Mouse (Mus musculus): ENCODE results near the gene Wfikkn2. TPM values are rescaled to one million over a fixed set of nuclear protein-coding genes. Genes with fewer than 3 reads are reported as not detected.

The Wfikkn2 gene
- total RNA-seq, 1 experiment from 2014 or later, result 0.41 TPM

GRCm38 (mm10) chr11:94265134-94265785 lies 19.5 kb upstream of the Wfikkn2 start:
- peak; percentile 58 for ATAC-seq (replicated peaks; ENCODE audit: low read depth, poor library complexity, severe bottlenecking)

GRCm38 (mm10) chr11:94261585-94262370 lies 16.0 kb upstream of the Wfikkn2 start:
- ATAC-seq (replicated peaks; ENCODE audit: low read depth, poor library complexity, severe bottlenecking), result 0 out of 2 replicates have a peak, but pooled peaks have one; percentile 19

GRCm38 (mm10) chr11:94259814-94260213 lies 14.0 kb upstream of the Wfikkn2 start:
- peak; percentile 93 for ATAC-seq (replicated peaks; ENCODE audit: low read depth, poor library complexity, severe bottlenecking)

GRCm38 (mm10) chr11:94257987-94258386 lies 12.2 kb upstream of the Wfikkn2 start:
- no peak for ATAC-seq (replicated peaks; ENCODE audit: low read depth, poor library complexity, severe bottlenecking)

- ATAC-seq (replicated peaks; ENCODE audit: low read depth, poor library complexity, severe bottlenecking), result no peak
Observed at GRCm38 (mm10) chr11:94255733-94256132, 9.9 kb upstream of the Wfikkn2 start.

- ATAC-seq (replicated peaks; ENCODE audit: low read depth, poor library complexity, severe bottlenecking), result peak; percentile 56; the same call in 1 of the 2 replicates
Observed at GRCm38 (mm10) chr11:94253691-94254090, 7.9 kb upstream of the Wfikkn2 start.

GRCm38 (mm10) chr11:94253156-94253555 lies 7.4 kb upstream of the Wfikkn2 start:
- 0 out of 2 replicates have a peak, but pooled peaks have one; percentile 18 for ATAC-seq (replicated peaks; ENCODE audit: low read depth, poor library complexity, severe bottlenecking)

- no peak for ATAC-seq (replicated peaks; ENCODE audit: low read depth, poor library complexity, severe bottlenecking)
Observed at GRCm38 (mm10) chr11:94246789-94247061, 920 bp upstream of the Wfikkn2 start.

- ATAC-seq (replicated peaks; ENCODE audit: low read depth, poor library complexity, severe bottlenecking), result no peak
Observed at GRCm38 (mm10) chr11:94244385-94244784, 1.4 kb downstream of the Wfikkn2 start.

- peak; percentile 23 for ATAC-seq (replicated peaks; ENCODE audit: low read depth, poor library complexity, severe bottlenecking)
Observed at GRCm38 (mm10) chr11:94243422-94244180, 2.2 kb downstream of the Wfikkn2 start.

- peak; percentile 59 for ATAC-seq (replicated peaks; ENCODE audit: low read depth, poor library complexity, severe bottlenecking)
Observed at GRCm38 (mm10) chr11:94242760-94243421, 2.9 kb downstream of the Wfikkn2 start.

GRCm38 (mm10) chr11:94239706-94240105 lies 6.1 kb downstream of the Wfikkn2 start:
- ATAC-seq (replicated peaks; ENCODE audit: low read depth, poor library complexity, severe bottlenecking), result no peak

- ATAC-seq (replicated peaks; ENCODE audit: low read depth, poor library complexity, severe bottlenecking), result no peak
Observed at GRCm38 (mm10) chr11:94238786-94239185, 7.0 kb downstream of the Wfikkn2 start.

GRCm38 (mm10) chr11:94236074-94236473 lies 9.7 kb downstream of the Wfikkn2 start:
- peak; percentile 97 for ATAC-seq (replicated peaks; ENCODE audit: low read depth, poor library complexity, severe bottlenecking)

GRCm38 (mm10) chr11:94234857-94235256 lies 10.9 kb downstream of the Wfikkn2 start:
- ATAC-seq (replicated peaks; ENCODE audit: low read depth, poor library complexity, severe bottlenecking), result no peak

- ATAC-seq (replicated peaks; ENCODE audit: low read depth, poor library complexity, severe bottlenecking), result no peak
Observed at GRCm38 (mm10) chr11:94234380-94234779, 11.4 kb downstream of the Wfikkn2 start.

GRCm38 (mm10) chr11:94233405-94233804 lies 12.4 kb downstream of the Wfikkn2 start:
- no peak for ATAC-seq (replicated peaks; ENCODE audit: low read depth, poor library complexity, severe bottlenecking)

- ATAC-seq (replicated peaks; ENCODE audit: low read depth, poor library complexity, severe bottlenecking), result no peak
Observed at GRCm38 (mm10) chr11:94231821-94232552, 13.8 kb downstream of the Wfikkn2 start.

- no peak for ATAC-seq (replicated peaks; ENCODE audit: low read depth, poor library complexity, severe bottlenecking)
Observed at GRCm38 (mm10) chr11:94230244-94230643, 15.6 kb downstream of the Wfikkn2 start.

Data from common myeloid progenitor, adult 5-6 weeks (primary cell).